Mouse (Mus musculus) embryonic facial prominence, embryonic 11.5 days (tissue): ENCODE data around the gene L1cam. TPM values are rescaled to one million over a fixed set of nuclear protein-coding genes. Genes with fewer than 3 reads are reported as not detected.

Source experiments
- ATAC-seq: fragments of 200-750 bp; cut with Nextera tagmentation; replicated peaks from 2 replicates; pipeline ENCODE4 v1.8.0; 2017; ENCODE audit warnings: low read depth; ENCODE audit not compliant: insufficient number of reproducible peaks, low FRiP score, low TSS enrichment
- DNase-seq: peaks from one replicate; pipeline ENCODE4 v3.0.0-alpha.2; 2015; ENCODE audit warnings: low spot score
- H3K27ac ChIP-seq: fragments of 300-500 bp; sonication (generic); replicated peaks from 2 replicates; pipeline ENCODE4 v1.5.1; 2014; ENCODE audit warnings: mild to moderate bottlenecking, low read depth, low read length, control low read depth
- H3K27me3 ChIP-seq: fragments of 300-500 bp; sonication (generic); 2 replicates; pipeline ENCODE4 v1.6.1; 2014; ENCODE audit warnings: mild to moderate bottlenecking, low read length, moderate library complexity, mixed read lengths; ENCODE audit not compliant: control insufficient read depth, insufficient read depth
- H3K36me3 ChIP-seq: fragments of 300-500 bp; sonication (generic); replicated peaks from 2 replicates; pipeline ENCODE4 v1.6.1; 2014; ENCODE audit warnings: low read depth, mild to moderate bottlenecking, low read length, moderate library complexity, mixed read lengths; ENCODE audit not compliant: control insufficient read depth, insufficient read depth
- H3K4me1 ChIP-seq: fragments of 300-500 bp; sonication (generic); 2 replicates; pipeline ENCODE4 v1.6.1; 2014; ENCODE audit warnings: low read length, mixed read lengths; ENCODE audit not compliant: control insufficient read depth, insufficient read depth
- H3K4me2 ChIP-seq: fragments of 300-500 bp; sonication (generic); 2 replicates; pipeline ENCODE4 v1.6.1; 2014; ENCODE audit warnings: low read depth, mild to moderate bottlenecking, control low read depth, low read length, moderate library complexity
- H3K4me3 ChIP-seq: fragments of 300-500 bp; sonication (generic); 2 replicates; pipeline ENCODE4 v1.5.1; 2014; ENCODE audit warnings: low read depth, low read length, control low read depth
- H3K9ac ChIP-seq: fragments of 300-500 bp; sonication (generic); replicated peaks from 2 replicates; pipeline ENCODE4 v1.6.1; 2014; ENCODE audit warnings: mild to moderate bottlenecking, control low read depth, low read length
- H3K9me3 ChIP-seq: fragments of 300-500 bp; sonication (generic); replicated peaks from 2 replicates; pipeline ENCODE4 v1.6.1; 2016; ENCODE audit warnings: mild to moderate bottlenecking, low read length, inconsistent platforms, mixed read lengths; ENCODE audit not compliant: control insufficient read depth
- WGBS: fragments of 180-500 bp; shearing (Covaris S2); extraction: QIAGEN DNeasy Blood & Tissue Kit; methylation state at CpG from one replicate; pipeline ENCODE4 v1.1.7; 2014; 5-methylcytosine and 5-hydroxymethylcytosine counted together
- polyA plus RNA-seq: library from polyadenylated mRNA; unstranded; fragments of >200 nt; fragmentation: Nextera tagmentation; extraction: Ambion mirVana; gene quantifications from 2 replicates; pipeline ENCODE4 v1.2.1, GENCODE M21; 2014

Gene L1cam
- polyA plus RNA-seq, 1 experiment from 2014 or later = 6.6 TPM

DNA sequence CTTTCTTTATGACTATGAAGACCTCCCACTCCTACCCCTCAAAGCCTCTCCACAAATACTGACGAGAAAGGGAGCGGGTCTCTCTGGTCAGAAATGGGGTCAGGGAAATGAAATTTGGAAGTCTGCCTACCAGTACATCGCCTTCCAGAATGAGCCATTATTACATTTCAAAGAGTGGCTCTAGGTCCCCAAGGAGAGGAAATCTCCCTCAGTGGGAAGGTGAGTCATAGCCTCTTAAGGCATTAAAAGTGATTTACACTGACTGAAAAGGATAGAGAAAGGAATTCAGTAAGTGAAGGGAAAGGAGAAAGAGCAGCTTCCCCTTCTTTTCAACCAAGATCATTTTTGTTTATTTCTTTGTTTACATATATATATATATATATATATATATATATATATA is 59.2 kb downstream of the L1cam start:
- no peak for DNase-seq
- no peaks in the 10 kb centered on the region for H3K27me3 ChIP-seq
- no peak overlapping the region for H3K9ac ChIP-seq
- no peak for ATAC-seq
- H3K9me3 ChIP-seq = no peaks in the 10 kb centered on the region
- no peak overlapping the region for H3K4me3 ChIP-seq
- WGBS = 78% methylated on average over 3 of the region's 3 CpGs
- H3K36me3 ChIP-seq = no peaks in the 10 kb centered on the region
- no peak overlapping the region for H3K27ac ChIP-seq
- H3K4me2 ChIP-seq = no peak overlapping the region
- H3K4me1 ChIP-seq = no peaks in the 10 kb centered on the region

DNA sequence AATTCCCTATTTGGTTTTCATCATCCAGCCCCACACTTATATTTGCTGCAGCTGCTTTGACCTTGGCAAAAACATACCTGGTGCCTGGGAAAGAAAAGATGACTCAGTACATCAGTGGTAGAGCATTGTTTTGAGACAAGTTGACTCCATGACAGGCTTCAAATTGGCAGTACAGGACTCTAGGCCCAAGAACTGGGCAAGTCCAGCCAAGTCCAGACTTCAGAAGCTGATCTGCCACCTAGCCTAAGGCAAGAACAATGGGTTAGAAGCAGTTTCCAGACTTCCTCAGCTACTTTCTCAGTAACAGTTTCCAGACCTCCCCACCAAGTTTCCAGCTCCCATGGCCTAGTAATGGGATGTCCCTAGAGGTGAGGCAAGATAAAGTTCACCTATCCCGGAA is 60.2 kb downstream of the L1cam start:
- ATAC-seq = no peak
- no peaks in the 10 kb centered on the region for H3K4me1 ChIP-seq
- no peak overlapping the region for H3K4me2 ChIP-seq
- H3K9ac ChIP-seq = no peak overlapping the region
- 76% methylated on average over 1 of the region's 1 CpGs for WGBS
- no peaks in the 10 kb centered on the region for H3K27me3 ChIP-seq
- H3K27ac ChIP-seq = no peak overlapping the region
- H3K4me3 ChIP-seq = no peak overlapping the region
- H3K9me3 ChIP-seq = no peaks in the 10 kb centered on the region
- no peak for DNase-seq
- H3K36me3 ChIP-seq = no peaks in the 10 kb centered on the region

DNA sequence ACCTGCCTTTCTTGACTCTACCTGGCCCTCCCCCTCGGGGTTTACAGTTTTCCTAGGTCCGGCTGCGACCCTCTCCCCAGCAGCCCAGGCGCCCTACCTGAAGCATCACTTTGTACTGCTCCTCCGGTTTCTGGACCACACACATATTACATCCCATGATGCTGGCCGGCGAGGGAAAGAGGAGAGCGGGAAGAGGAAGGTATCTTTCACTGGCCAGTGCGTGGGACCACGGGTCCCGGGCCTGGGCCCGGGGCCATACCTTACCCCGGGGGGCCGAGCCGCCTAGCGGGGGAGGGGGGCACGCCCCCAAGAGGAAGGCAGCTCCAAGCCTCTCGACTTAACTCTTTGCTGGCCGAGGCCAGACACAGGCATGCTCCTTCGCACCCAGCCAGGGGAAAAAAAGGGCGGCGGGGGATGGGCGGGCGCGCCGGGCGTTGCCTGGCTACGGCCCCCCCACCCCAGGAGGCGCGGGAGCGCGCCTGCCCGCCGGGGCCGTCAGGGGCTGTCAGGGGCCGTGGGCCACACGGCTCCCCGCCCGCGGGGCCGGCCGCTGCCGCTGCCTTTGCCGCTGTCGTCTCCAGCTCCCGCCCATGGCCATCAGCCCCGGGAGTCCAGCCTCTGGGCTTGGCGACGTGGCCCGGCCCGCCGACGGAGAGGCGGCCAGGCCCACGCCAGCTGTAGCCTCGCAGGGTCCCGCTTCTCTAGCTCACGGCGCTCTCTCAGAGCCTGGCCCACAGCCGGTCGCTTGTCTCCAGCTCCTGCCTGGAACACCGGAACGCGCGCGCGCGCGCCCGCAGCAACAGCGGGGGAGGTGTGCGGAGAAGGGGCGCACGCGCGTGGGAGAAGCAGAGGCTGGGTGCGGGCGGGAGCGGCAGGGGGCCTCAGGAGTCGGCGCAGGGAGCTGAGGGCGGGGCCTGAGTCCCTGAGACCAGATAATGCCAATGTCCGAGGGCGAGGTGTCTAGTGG is 71.4 kb downstream of the L1cam start, which contains the start of gene Pdzd4:
Gene Pdzd4 (minus strand): TSS at position 785 of the 967 bp plus-strand sequence.
- peaks cover 2% of the 10 kb centered on the region; the same call in 1 of the 2 replicates for H3K27me3 ChIP-seq
- DNase-seq (peak; percentile 67), ATAC-seq (peak; percentile 85)
- H3K9me3 ChIP-seq = no peaks in the 10 kb centered on the region
- H3K27ac ChIP-seq = no peak within 1 kb of the TSS
- no peaks in the 10 kb centered on the region for H3K36me3 ChIP-seq
- peak within 1 kb of the TSS; percentile 54 for H3K4me3 ChIP-seq
- 8% methylated on average over 46 of the region's 84 CpGs for WGBS
- H3K9ac ChIP-seq = peak within 1 kb of the TSS; percentile 74
- no peaks in the 10 kb centered on the region for H3K4me1 ChIP-seq
- peak within 1 kb of the TSS; percentile 66 for H3K4me2 ChIP-seq

DNA sequence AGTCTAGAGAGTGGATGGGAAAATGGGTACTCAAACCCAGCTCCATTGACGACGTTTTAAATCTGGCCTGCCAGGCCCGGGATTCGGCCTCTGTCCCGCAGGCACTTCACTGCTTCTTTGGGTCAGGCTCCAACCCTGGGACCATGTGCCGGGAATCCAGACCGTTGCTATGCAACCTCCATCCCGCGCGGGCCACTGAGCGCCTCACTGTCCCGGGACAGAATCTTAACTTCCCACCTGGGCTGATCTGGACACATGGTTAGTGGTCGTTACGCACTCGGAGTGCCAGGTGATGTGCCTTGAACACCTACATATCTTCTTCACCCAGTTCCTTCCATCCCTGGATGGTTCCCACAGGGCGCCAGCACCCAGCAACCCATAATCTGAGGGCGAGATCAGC is 72.2 kb downstream of the L1cam start:
- WGBS = 26% methylated on average over 17 of the region's 17 CpGs
- no peak overlapping the region for H3K27ac ChIP-seq

DNA sequence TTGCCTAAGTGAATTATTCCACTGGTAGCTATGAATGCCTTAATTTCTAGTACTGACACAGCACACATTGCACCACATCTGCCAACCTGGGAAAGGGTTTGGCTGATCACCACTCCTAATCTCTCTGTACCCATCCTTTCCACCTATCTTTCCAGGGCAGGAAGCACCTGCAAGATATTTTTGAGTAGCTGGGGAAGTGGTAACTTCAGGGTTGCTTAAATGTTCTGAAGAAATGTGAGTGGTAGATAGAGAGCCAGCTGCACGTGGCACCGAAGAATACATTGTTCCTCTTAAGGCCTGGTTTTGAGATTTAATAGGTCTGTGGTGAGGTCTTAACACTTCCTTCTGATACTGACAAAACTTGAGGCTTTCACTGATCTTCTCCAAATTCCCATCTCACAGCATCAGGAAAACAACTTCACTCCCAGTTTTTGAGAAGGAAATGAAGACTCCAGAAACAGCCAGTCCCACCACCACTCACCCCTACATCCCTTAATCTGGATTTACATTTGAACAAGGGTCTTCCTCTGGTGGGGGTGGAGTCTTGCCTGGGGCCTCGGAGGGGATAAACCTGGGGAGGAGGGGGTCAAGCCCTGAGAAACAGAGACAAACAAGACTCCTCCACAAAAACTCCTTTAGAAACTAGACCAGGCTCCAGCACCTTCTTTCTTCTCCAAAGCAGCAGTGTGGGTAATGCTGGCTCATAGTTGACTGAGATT is 79.2 kb downstream of the L1cam start:
- DNase-seq (no peak), ATAC-seq (no peak)
- no peaks in the 10 kb centered on the region for H3K27me3 ChIP-seq
- no peak overlapping the region for H3K9ac ChIP-seq
- no peaks in the 10 kb centered on the region for H3K9me3 ChIP-seq
- no peak overlapping the region for H3K4me3 ChIP-seq
- no peaks in the 10 kb centered on the region for H3K4me1 ChIP-seq
- H3K36me3 ChIP-seq = no peaks in the 10 kb centered on the region
- WGBS = 49% methylated on average over 3 of the region's 3 CpGs
- H3K27ac ChIP-seq = no peak overlapping the region
- no peak overlapping the region for H3K4me2 ChIP-seq

More for the DNA sequence above, 72.2 kb downstream of the L1cam start:
- no peaks in the 10 kb centered on the region for H3K36me3 ChIP-seq
- H3K9me3 ChIP-seq = no peaks in the 10 kb centered on the region
- H3K4me3 ChIP-seq = peak overlapping the region; percentile 54
- peak; percentile 54 for ATAC-seq
- H3K4me1 ChIP-seq = no peaks in the 10 kb centered on the region
- peaks cover 2% of the 10 kb centered on the region; the same call in 1 of the 2 replicates for H3K27me3 ChIP-seq
- peak; percentile 8 for DNase-seq
- peak overlapping the region; percentile 18; the same call in 1 of the 2 replicates for H3K9ac ChIP-seq
- H3K4me2 ChIP-seq = peak overlapping the region; percentile 66

DNA sequence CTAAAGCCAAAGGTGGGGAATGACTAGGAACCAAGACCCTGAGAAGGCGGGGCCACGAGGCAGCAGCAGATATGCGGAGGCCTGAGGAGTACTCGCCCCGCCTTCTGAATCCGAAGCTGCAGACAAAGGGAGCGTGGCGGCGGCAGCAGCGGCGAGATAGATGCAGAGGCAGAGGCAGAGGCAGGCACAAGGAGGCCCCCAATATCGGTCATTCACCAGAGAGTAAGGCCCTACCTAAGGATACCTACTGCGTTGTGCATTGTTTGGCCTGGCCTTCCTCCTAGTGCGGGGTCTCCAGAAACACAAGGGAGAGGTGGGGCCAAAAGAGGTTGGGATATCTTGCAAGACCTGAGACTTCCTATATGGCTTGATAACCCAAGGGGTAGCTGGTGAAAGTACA is 80.8 kb downstream of the L1cam start:
- DNase-seq (peak; percentile 60), ATAC-seq (no peak)
- no peak overlapping the region for H3K27ac ChIP-seq
- no peaks in the 10 kb centered on the region for H3K36me3 ChIP-seq
- WGBS = 18% methylated on average over 14 of the region's 14 CpGs
- H3K9me3 ChIP-seq = no peaks in the 10 kb centered on the region
- no peaks in the 10 kb centered on the region for H3K4me1 ChIP-seq
- no peaks in the 10 kb centered on the region for H3K27me3 ChIP-seq
- H3K4me3 ChIP-seq = peak overlapping the region; percentile 26
- H3K4me2 ChIP-seq = peak overlapping the region; percentile 28
- peak overlapping the region; percentile 63 for H3K9ac ChIP-seq

DNA sequence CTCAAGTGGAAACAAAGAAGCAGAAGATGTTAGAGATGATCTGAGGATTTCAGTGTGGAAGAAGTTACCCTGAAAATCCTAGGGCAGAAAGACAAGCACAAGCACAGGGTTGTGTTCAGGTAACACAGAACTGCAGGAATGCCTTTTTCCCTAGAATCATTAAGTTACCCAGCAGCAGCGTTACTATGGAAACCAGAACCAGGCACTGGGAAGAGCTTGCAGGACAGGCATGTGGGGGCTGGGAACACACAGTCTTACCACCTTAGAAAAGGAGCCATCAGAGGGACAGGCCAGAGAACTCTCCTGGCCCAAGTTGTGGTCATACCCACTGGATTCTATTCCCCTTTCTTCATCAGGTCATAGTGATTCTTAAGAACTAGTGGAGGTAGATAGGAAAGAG is 90.1 kb downstream of the L1cam start:
- 47% methylated on average over 1 of the region's 1 CpGs for WGBS
- no peak for ATAC-seq
- Histone ChIP-seq H3K36me3 (no peaks in the 10 kb centered on the region), H3K4me2 (no peak overlapping the region), H3K4me3 (no peak overlapping the region), H3K27ac (no peak overlapping the region), H3K9ac (no peak overlapping the region), H3K4me1 (no peaks in the 10 kb centered on the region), H3K9me3 (no peaks in the 10 kb centered on the region), H3K27me3 (no peaks in the 10 kb centered on the region)
- peak; percentile 18 for DNase-seq
